Mouse (Mus musculus): ENCODE data around the gene Kcnc1.

DNA sequence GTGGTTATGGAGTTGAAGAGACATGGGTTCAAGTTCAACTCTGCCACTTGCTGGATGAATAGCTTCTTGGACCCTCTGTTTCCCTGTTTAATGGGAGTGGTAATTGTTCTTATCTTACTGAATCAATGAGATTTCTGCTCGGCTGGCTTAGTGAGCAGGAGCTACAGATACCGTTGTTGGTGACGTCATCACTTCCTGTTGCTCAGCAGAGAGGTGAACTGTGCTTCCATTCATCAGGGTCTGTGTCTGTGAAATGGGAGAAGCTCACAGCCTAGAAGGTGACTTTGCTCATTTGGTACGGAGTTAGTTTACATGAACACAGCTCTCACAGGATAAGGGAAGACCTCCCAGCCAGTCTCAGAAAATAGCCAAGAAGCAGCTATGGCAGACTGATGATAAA lies 42.4 kb upstream of the Kcnc1 start:
- TF ChIP-seq CTCF (IDR thresholded peaks at IDR 0.05; ENCODE audit: low read depth) (no peak), EP300 (IDR thresholded peaks at IDR 0.05; ENCODE audit: low read depth) (no peak)

All from liver, embryonic 14.5 days (tissue).